Mouse (Mus musculus) cerebellum, postnatal 14 days (tissue): ENCODE data around the gene Olfr560.

Experiments
- DNase-seq, 2 experiments: peaks; one replicate each; pipeline ENCODE4 v3.0.0; 2021; ENCODE audit warnings: mixed read lengths in 2 of 2

Gene Olfr560

DNA sequence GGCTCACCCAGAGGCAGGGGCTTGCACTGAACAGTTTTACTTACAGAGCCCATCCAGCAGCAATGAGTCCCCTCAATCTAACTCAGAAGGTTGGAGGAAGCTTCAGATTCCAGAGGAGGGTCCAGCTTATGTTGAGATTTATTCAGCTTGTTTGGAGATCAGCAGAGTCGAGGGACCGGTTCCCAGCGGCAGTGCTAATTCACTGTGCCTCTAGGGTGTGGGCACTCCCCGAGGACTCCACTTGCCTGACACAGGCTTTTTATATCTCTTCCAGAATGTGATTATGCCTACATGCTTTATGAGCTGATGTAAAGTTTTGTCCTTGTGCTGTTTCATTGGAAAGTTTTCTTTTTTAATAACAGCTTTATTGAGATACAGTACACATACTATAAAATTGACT, at the start of gene Olfr560, which contains the start of gene Olfr78:
Gene Olfr560 (minus strand): TSS at position 101 of the 400 bp plus-strand sequence.
Gene Olfr78 (minus strand): TSS at position 206 of the 400 bp plus-strand sequence.
- DNase-seq, result no peak

- no peak for DNase-seq
Measured at GRCm38 (mm10) chr7:102803180-102803579, 44.0 kb upstream of the Olfr560 start, which contains the start of gene Olfr564. Gene Olfr564, plus strand, starts transcription at chr7:102803480.

DNA sequence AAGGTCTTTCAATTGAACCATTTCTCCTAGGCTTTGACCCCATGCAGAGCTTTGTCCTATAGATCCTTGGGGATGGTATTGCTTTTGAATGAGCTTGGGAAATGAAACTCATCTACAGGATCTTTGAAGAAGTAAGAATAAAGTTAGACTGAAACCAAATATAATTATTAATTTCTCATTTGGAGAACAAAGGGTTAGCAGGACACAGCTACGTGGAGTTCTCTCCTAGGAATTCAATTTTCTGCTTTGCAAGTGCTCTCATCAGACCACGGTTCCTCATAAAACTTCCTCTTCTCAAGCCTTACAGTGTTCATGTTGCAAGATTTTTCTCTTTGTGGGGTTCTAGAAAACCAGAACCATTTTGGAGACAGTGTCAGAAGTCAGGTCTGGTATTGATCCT, 11.8 kb upstream of the Olfr560 start, which contains the start of gene Olfr561:
Gene Olfr561 (plus strand): TSS at position 301 of the 400 bp plus-strand sequence.
- DNase-seq, result no peak

DNA sequence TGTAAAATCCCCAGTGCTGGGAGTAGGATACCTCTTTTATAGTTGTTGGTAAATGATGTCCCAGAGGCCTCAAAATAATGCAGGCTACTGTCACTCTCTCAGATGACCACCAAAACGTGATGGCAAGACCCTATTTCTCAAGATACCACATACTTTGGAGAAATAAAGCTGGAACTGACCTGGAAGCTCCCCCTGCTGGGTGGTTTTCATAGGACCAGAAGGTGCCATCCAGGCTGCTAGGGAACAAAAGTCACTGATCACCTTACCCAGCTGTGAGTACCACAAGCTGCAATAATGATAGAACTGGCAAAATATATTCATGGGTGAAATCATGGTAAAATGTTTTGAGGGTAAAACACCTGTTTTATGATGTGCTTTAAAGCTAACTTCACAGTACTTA, 7.1 kb downstream of the Olfr560 start:
- peak; percentile 1 to 4 for DNase-seq

GRCm38 (mm10) chr7:102737705-102738104, 21.5 kb downstream of the Olfr560 start:
- no peak for DNase-seq

GRCm38 (mm10) chr7:102733793-102734192, 25.4 kb downstream of the Olfr560 start:
- DNase-seq, result no peak

DNA sequence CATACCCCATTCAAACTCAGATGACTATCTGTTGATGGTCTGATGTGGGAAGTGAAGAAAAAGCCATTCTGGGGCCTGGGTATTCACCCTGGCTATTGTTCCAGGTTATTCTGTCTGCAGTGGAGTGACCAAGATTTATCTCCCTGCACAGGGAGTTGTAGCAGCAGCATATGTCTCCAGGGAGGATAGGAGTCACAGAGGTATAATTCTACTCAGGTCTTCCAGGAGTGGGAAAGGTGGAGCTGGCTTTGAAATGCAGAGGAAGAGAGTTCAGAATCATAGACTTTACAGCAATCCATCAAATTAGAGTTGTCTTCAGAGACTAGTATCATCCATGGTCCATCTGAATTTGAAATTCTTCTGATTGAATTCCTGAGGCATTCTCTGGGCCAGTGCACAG, 31.8 kb downstream of the Olfr560 start, which contains the start of gene Olfr559:
Gene Olfr559 (minus strand): TSS at position 101 of the 400 bp plus-strand sequence.
- DNase-seq, result no peak

DNA sequence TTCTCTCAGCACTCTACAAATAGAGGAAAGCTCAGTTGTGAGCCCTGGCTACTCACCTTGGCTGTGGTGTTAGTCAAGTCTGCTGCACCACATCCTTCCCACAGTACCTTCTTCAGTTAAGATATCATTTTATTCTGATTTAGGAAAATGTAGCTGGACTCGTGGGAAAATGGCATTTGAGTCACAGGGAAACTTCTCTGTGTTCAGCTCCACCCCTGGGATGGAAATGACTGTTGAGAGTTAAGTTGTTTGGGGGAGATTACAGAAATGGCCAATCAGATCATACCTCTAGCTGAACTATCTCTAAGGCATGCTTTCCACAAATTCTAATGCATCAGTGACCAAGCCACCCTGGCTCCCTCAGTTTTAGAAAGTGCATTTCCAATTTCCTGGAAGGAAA, 40.2 kb downstream of the Olfr560 start, which contains the start of gene Olfr33:
Gene Olfr33 (minus strand): TSS at position 101 of the 400 bp plus-strand sequence.
- DNase-seq, result no peak

GRCm38 (mm10) chr7:102701915-102702314, 57.3 kb downstream of the Olfr560 start, which contains the start of gene Olfr558:
Gene Olfr558, plus strand, starts transcription at chr7:102702215.
- no peak for DNase-seq
